ENCODE assay signal across 21 mouse cellular contexts in genomic region chr2:73693045-73693444, GRCm38 (mm10).
DNase-seq lines count a peak whose midpoint lies in the region; TF ChIP-seq lines count a peak whose summit lies in the region.
"Had no signal": no experiment of that assay in that cellular context is flagged by ENCODE, and none has a peak within 500 bp of the region (broad histone marks: within the 10 kb centered on the region; RNA-seq: fewer than 3 reads in every experiment).

No protein-coding gene starts in this region.

- peak; percentile 65 for DNase-seq in layer of hippocampus, adult 9-11 months
- DNase-seq in layer of hippocampus, adult 8-10 months (ENCODE audit: low spot score in 2 of 2), result no peak
- DNase-seq in right cerebral cortex, adult 18-20 months, result peak; percentile 40
- DNase-seq in right cerebral cortex, postnatal 14 days, result no peak
- DNase-seq in telencephalon, adult 2 months (ENCODE audit: low read depth, low spot score), result peak; percentile 74
- no peak for DNase-seq in kidney, adult 2 months
- DNase-seq: adrenal gland, adult 2 months; adrenal gland, postnatal 14 days; cerebellum, adult 18-20 months; cerebellum, adult 9-10 months; cerebellum, postnatal 14 days; gastrocnemius, postnatal 25 days; heart, adult 18-20 months; heart, postnatal 10 days; heart, postnatal 36 days had no signal

- TF ChIP-seq POLR2A in kidney, adult 2 months (IDR thresholded peaks at IDR 0.05; ENCODE audit: low read depth, low read length), result no peak

- H3K27me3 ChIP-seq in kidney, adult 2 months (replicated peaks; ENCODE audit: control insufficient read depth, insufficient read depth, low read length), result no peaks in the 10 kb centered on the region
- H3K27me3 ChIP-seq: forebrain, embryonic 13.5 days; heart, embryonic 12.5 days; heart, embryonic 15.5 days; hindbrain, embryonic 13.5 days had no signal

- TF ChIP-seq CTCF in kidney, adult 2 months (conservative IDR thresholded peaks at IDR 0.05; ENCODE audit: insufficient read depth, insufficient read length, low read depth, low read length), result no peak

- no peaks in the 10 kb centered on the region for H3K4me1 ChIP-seq in kidney, adult 2 months (ENCODE audit: control insufficient read depth, insufficient read depth, low read length)
- H3K4me1 ChIP-seq: forebrain, embryonic 10.5 days; forebrain, embryonic 13.5 days; hindbrain, embryonic 10.5 days; hindbrain, embryonic 13.5 days had no signal

- H3K27ac ChIP-seq in kidney, adult 2 months (ENCODE audit: insufficient read depth, low read depth, low read length), result no peak overlapping the region
- H3K27ac ChIP-seq: forebrain, embryonic 10.5 days; forebrain, embryonic 13.5 days; heart, embryonic 15.5 days; hindbrain, embryonic 10.5 days; hindbrain, embryonic 13.5 days had no signal

- 80% methylated on average over 4 of the region's 4 CpGs for WGBS in kidney, adult 2 months

- no peaks in the 10 kb centered on the region for H3K36me3 ChIP-seq in kidney, adult 2 months (ENCODE audit: control insufficient read depth, insufficient read depth, low read length)
- H3K36me3 ChIP-seq: heart, embryonic 12.5 days; heart, embryonic 15.5 days had no signal

- H3K4me3 ChIP-seq in kidney, adult 2 months (ENCODE audit: insufficient read depth, low read depth, low read length), result no peak overlapping the region
- H3K4me3 ChIP-seq: forebrain, embryonic 10.5 days; forebrain, embryonic 13.5 days; heart, embryonic 12.5 days; heart, embryonic 15.5 days; hindbrain, embryonic 10.5 days; hindbrain, embryonic 13.5 days had no signal

Comparison
In these comparisons a context has a peak if more than half of its experiments do, and no peak if none do; other contexts are left out.
1. DNase-seq: peak in layer of hippocampus, adult 9-11 months (single experiment), right cerebral cortex, adult 18-20 months (single experiment) and telencephalon, adult 2 months (single experiment); none in layer of hippocampus, adult 8-10 months (0 of 2), right cerebral cortex, postnatal 14 days (single experiment) and kidney, adult 2 months (single experiment).